In the genomic region with DNA sequence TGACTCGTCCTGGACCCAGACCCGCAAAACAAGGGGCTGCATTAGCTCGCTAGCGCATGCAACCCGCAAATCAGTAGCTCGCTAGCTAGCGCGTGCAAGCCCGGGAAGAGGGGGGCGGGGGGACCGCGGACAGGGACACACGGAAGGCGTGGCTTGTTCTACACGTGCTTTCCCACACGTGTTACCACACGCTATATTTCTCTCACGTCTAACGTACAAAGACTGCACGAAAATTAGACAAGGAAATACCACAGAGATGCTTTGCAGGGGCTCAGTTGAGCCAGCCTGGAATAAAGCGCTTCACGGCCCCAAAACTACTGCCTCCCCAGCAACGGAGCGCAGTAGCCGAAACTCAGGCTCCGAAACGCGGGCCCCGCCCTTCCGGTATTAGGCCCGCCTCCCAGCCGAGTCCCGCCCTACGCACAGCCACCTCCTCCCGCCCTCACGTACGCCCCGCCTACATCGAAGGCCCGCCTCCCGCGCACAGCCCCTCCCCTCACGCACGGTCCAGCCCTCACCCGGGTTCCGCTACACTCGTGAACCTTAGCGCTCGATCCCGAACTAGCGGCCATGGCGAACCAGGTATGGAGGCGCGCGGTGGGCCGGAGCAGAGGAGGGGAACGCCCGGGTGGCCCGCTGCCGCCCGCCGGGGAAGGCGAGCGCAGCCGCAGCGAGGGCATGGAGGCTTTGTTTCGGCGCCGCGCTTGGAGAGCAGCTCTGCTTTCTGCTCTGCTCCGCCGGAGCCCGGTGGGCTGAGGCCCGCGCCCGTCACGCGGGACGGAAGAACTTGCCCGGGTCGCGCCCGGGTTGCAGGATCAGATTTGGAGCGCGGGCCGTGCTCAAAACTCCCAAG, we compare ENCODE assay signal across 8 mouse cellular contexts. TPM values are rescaled to one million over a fixed set of nuclear protein-coding genes. Genes with fewer than 3 reads are reported as not detected.
DNase-seq lines count a peak whose midpoint lies in the region; ATAC-seq and TF ChIP-seq lines count a peak whose summit lies in the region.

Gene Adh5 (plus strand): TSS at position 482 of the 853 bp plus-strand sequence.

- H3K36me3 ChIP-seq in forebrain, embryonic 15.5 days = peaks cover 22% of the 10 kb centered on the region

- H3K4me3 ChIP-seq in forebrain, embryonic 15.5 days = peak within 1 kb of the TSS; percentile 90
- H3K4me3 ChIP-seq in lung, adult 2 months (replicated peaks; ENCODE audit: extremely low read depth, low read depth, low read length) = peak within 1 kb of the TSS; percentile 83

- TF ChIP-seq CTCF in lung, adult 2 months (IDR thresholded peaks at IDR 0.05; ENCODE audit: insufficient read depth, low read length) = no peak

- peak; percentile 98 for ATAC-seq in forebrain, embryonic 15.5 days (replicated peaks)
- peak; percentile 98 for ATAC-seq in neutrophil, adult 5-6 weeks (ENCODE audit: extremely low read depth, insufficient number of reproducible peaks, low FRiP score, poor library complexity, severe bottlenecking)

- intact Hi-C loops in heart, postnatal 25 days (cut with DNase I) = loop anchor here (2.0 kb wide), 2 partner anchors 46 to 86 kb away; partner anchors contain the start of gene Metap1

- no peaks in the 10 kb centered on the region for H3K27me3 ChIP-seq in forebrain, embryonic 15.5 days

- peak within 1 kb of the TSS; percentile 81 for H3K4me2 ChIP-seq in forebrain, embryonic 15.5 days (replicated peaks)

- no peaks in the 10 kb centered on the region for H3K9me3 ChIP-seq in forebrain, embryonic 15.5 days

- WGBS in forebrain, embryonic 15.5 days = under 1% methylated on average over 78 of the region's 86 CpGs
- WGBS in lung, adult 2 months = under 1% methylated on average over 86 of the region's 86 CpGs

- TF ChIP-seq POLR2A in lung, adult 2 months (IDR thresholded peaks at IDR 0.05; ENCODE audit: borderline replicate concordance, extremely low read depth, low read depth, low read length) = peak; percentile 79; the same call in 1 of the 2 replicates

- peaks cover 18% of the 10 kb centered on the region for H3K4me1 ChIP-seq in forebrain, embryonic 15.5 days
- H3K4me1 ChIP-seq in lung, adult 2 months (ENCODE audit: control insufficient read depth, insufficient read depth, low read length) = no peaks in the 10 kb centered on the region

- H3K27ac ChIP-seq in forebrain, embryonic 15.5 days (replicated peaks) = peak within 1 kb of the TSS; percentile 89

- peak within 1 kb of the TSS; percentile 85 for H3K9ac ChIP-seq in forebrain, embryonic 15.5 days (replicated peaks)

- peak; percentile 95 for DNase-seq in ES-CJ7 (ENCODE audit: low read depth, low spot score)
- DNase-seq in cerebellum, adult 11 months = peak; percentile 90
- DNase-seq in heart, postnatal 25 days (ENCODE audit: low spot score) = peak; percentile 82
- DNase-seq in layer of hippocampus, adult 18-20 months (ENCODE audit: low spot score in 2 of 2) = peak; percentile 81 to 91
- DNase-seq in lung, adult 2 months = peak; percentile 90
- DNase-seq in thymus, adult 18-20 months = peak; percentile 83 to 85

RNA-seq across cellular contexts. Expression of gene Adh5, which starts in this region (rescaled TPM):
- 257 and 268 TPM in 2 replicates for polyA plus RNA-seq in forebrain, embryonic 15.5 days (2015; fragmentation: Nextera tagmentation; extraction: Ambion mirVana)
- 10 to 100 TPM; 89.9 to 90.2 TPM for total RNA-seq in heart, postnatal 25 days (2021)
- 10 to 100 TPM; 64.0 to 72.6 TPM for total RNA-seq in layer of hippocampus, adult 18-20 months (2021)
- polyA plus RNA-seq in lung, adult 2 months (2012; rRNA removed) = 20.9 and 29.3 TPM in 2 replicates
- 69.0 and 70.9 TPM in 2 replicates for total RNA-seq in neutrophil, adult 5-6 weeks (2017)

Comparison
In these comparisons a context has a peak if more than half of its experiments do, and no peak if none do; other contexts are left out.
1. Peak in every context shown above with its lines: DNase-seq, ATAC-seq, H3K4me3 ChIP-seq and H3K27ac ChIP-seq.